Mouse (Mus musculus): ENCODE results near the gene Sbno1.

GRCm38 (mm10) chr5:124453339-124454081 is 27.7 kb upstream of the Sbno1 start:
- no peak for TF ChIP-seq GATA1 (IDR thresholded peaks at IDR 0.05; ENCODE audit: low read length)
- no peak for TF ChIP-seq TAL1 (IDR thresholded peaks at IDR 0.05; ENCODE audit: low read length)
